Mouse (Mus musculus) myocyte (in vitro differentiated cells): ENCODE results near the gene Iba57.

Source experiments
- E2F4 ChIP-seq: IDR thresholded peaks from one replicate; pipeline ENCODE4 v1.6.1; 2011; ENCODE audit warnings: mild to moderate bottlenecking, control low read depth, moderate library complexity; ENCODE audit not compliant: insufficient read depth
- TCF12 ChIP-seq: IDR thresholded peaks from one replicate; pipeline ENCODE4 v1.6.1; 2011; ENCODE audit warnings: mild to moderate bottlenecking, control low read depth; ENCODE audit not compliant: poor library complexity, insufficient read depth, severe bottlenecking
- USF1 ChIP-seq: IDR thresholded peaks from one replicate; pipeline ENCODE4 v1.6.1; 2011; ENCODE audit warnings: low read depth, mild to moderate bottlenecking, control low read depth, moderate library complexity

DNA sequence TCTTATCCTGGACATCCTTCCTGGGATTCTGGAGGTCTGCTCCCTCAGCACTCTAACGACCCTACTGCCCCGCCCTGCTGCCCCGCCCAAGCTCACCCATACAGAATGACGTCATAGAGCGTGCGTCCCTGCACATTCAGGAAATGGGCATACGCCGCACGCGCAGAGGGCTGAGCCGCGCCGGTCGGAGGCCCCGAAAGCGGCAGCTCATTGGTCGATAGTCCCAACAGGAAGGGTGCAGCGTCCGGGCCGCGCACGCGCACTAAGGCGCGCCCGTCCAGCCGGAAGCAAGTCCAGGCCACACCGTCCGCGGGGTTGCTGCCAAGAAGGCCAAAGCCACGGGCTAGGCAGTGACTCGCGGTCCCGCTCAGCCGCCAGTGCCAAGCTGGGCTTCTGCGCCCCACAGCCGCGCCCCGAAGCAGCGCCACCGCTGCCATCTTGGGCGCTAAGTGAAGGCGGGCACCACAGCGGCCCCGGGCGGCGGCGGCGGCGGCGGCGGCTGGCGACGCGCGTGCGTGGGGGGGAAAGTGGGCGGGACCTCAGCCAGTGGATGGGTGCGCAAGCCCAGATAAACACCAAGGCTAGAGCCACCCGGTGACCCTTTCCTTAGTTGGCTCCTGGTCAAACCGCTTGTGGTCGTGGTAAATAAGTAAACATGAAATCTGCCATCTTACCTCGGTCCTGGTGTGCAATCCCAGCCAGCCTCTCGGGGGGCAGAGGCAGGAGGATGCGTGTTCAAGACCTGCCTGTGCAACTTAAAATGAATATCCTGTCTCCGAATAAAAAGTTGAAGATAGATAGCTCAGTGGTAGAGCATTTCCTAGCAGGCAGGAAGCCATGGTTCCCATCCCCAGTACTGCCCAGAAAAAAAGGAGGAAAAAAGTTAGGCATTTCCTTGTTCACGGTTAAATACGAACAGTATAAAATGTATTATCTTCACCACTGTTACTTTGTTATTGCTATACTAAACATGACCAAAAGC is at the start of gene Iba57:
- TF ChIP-seq E2F4: no peak
- TF ChIP-seq TCF12: no peak
- TF ChIP-seq USF1: no peak
